Mouse (Mus musculus) kidney, adult 2 months (tissue): Measurements from ENCODE around the gene Chrm5. TPM values are rescaled to one million over a fixed set of nuclear protein-coding genes. Genes with fewer than 3 reads are reported as not detected.
"Not testable (repeated sequence)": the region's sequence is repeated elsewhere in the genome, so short reads cannot be mapped to it uniquely, and the experiment has no call there.

Experiments
- DNase-seq: peaks from one replicate; pipeline ENCODE4 v3.0.0; 2021
- H3K27ac ChIP-seq: fragments of 200-500 bp; 2 replicates; pipeline ENCODE4 v1.5.1; 2012; ENCODE audit warnings: low read depth, low read length, control low read depth, inconsistent platforms; ENCODE audit not compliant: insufficient read depth
- H3K27me3 ChIP-seq: fragments of 200-500 bp; replicated peaks from 2 replicates; pipeline ENCODE4 v1.6.1; 2012; ENCODE audit warnings: mild to moderate bottlenecking, moderate library complexity, low read length, inconsistent platforms; ENCODE audit not compliant: control insufficient read depth, insufficient read depth
- H3K36me3 ChIP-seq: fragments of 200-500 bp; 2 replicates; pipeline ENCODE4 v1.6.1; 2012; ENCODE audit warnings: mild to moderate bottlenecking, moderate library complexity, low read length, inconsistent platforms; ENCODE audit not compliant: control insufficient read depth, insufficient read depth
- H3K4me1 ChIP-seq: fragments of 200-500 bp; 2 replicates; pipeline ENCODE4 v1.6.1; 2011; ENCODE audit warnings: low read length; ENCODE audit not compliant: control insufficient read depth, insufficient read depth
- H3K4me3 ChIP-seq: fragments of 200-500 bp; 2 replicates; pipeline ENCODE4 v1.5.1; 2011; ENCODE audit warnings: mild to moderate bottlenecking, low read depth, low read length, control low read depth; ENCODE audit not compliant: insufficient read depth
- CTCF ChIP-seq: fragments of 200-500 bp; conservative IDR thresholded peaks from 2 replicates; pipeline ENCODE4 v1.5.1; 2011; ENCODE audit warnings: low read depth, mild to moderate bottlenecking, control low read depth, low read length, moderate library complexity, mixed read lengths; ENCODE audit not compliant: insufficient read depth, insufficient read length
- POLR2A ChIP-seq: fragments of 200-500 bp; IDR thresholded peaks from one replicate; pipeline ENCODE4 v1.6.1; 2011; ENCODE audit warnings: low read depth, low read length, control low read depth
- WGBS: fragments of 180-500 bp; shearing (Covaris S2); methylation state at CpG from one replicate; pipeline ENCODE4 v1.1.7; 2018; 5-methylcytosine and 5-hydroxymethylcytosine counted together
- polyA plus RNA-seq: library from polyadenylated mRNA; depleted of rRNA; stranded (reverse); fragments of >200 nt; gene quantifications from 2 replicates; pipeline ENCODE4 v1.2.3, GENCODE M21; 2012

The Chrm5 gene
- polyA plus RNA-seq, 1 experiment, result not detected

DNA sequence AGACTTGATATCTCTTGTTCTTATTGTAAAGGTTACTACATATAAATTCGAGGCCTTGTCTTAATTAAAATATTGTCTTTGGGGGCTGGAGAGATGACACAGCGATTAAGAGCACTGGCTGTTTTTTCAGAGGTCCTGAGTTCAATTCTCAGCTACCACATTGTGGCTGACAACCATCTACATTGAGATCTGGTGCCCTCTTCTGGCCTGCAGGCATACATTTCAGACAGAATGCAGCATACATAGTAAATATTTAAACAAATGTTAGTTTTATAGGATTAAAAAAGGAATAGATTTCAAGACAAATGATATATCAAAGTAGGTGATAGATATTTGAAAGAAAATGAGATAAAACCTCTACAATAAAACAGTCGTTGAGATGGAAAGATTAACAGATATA, 20.0 kb downstream of the Chrm5 start:
- Histone ChIP-seq H3K27me3 (no peaks in the 10 kb centered on the region), H3K4me3 (no peak overlapping the region), H3K36me3 (peaks cover 2% of the 10 kb centered on the region; the same call in 1 of the 2 replicates), H3K27ac (no peak overlapping the region), H3K4me1 (no peaks in the 10 kb centered on the region; the same call in 1 of the 2 replicates)
- 96% methylated on average over 3 of the region's 3 CpGs for WGBS
- TF ChIP-seq POLR2A (no peak), CTCF (no peak)
- DNase-seq, result no peak

DNA sequence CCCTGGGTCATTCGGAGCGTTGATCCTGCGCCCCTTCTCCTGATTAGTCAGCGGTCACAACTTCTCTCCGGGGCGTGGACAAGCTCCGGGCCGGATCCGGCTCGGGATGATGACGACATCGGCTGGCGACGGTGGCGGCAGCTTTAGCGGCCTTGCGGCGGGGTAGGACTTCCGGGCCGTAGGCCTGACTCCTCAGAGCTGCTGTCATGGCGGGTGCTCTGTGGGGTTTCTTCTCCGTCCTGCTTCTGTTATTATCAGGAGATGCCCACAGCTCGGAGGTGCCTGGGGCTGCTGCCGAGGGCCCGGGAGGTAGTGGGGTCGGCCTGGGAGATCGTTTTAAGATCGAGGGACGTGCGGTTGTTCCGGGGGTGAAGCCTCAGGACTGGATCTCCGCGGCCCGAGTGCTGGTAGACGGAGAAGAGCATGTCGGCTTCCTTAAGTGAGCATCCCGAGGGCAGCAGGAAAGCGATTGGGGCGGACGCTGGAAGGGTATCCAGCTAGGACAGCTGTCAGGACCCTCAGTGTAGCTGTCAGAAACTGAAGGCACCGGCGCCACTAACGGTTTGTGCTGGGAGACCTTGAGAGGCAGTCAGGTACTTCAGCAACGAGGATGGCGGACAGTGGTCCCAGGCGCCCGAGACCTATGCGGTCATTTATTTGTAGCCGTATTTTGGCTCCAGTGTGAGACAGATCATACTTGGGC, 25.6 kb downstream of the Chrm5 start, which contains the start of gene Emc7:
Gene Emc7, plus strand, starts transcription at position 136 of the 703 bp plus-strand sequence.
- TF ChIP-seq CTCF, result no peak
- peak; percentile 77 for TF ChIP-seq POLR2A
- DNase-seq, result peak; percentile 97
- Histone ChIP-seq H3K36me3 (no peaks in the 10 kb centered on the region), H3K27ac (peak within 1 kb of the TSS; percentile 76), H3K4me3 (peak within 1 kb of the TSS; percentile 87), H3K27me3 (no peaks in the 10 kb centered on the region), H3K4me1 (no peaks in the 10 kb centered on the region; the same call in 1 of the 2 replicates)
- WGBS, result under 1% methylated on average over 49 of the region's 49 CpGs

DNA sequence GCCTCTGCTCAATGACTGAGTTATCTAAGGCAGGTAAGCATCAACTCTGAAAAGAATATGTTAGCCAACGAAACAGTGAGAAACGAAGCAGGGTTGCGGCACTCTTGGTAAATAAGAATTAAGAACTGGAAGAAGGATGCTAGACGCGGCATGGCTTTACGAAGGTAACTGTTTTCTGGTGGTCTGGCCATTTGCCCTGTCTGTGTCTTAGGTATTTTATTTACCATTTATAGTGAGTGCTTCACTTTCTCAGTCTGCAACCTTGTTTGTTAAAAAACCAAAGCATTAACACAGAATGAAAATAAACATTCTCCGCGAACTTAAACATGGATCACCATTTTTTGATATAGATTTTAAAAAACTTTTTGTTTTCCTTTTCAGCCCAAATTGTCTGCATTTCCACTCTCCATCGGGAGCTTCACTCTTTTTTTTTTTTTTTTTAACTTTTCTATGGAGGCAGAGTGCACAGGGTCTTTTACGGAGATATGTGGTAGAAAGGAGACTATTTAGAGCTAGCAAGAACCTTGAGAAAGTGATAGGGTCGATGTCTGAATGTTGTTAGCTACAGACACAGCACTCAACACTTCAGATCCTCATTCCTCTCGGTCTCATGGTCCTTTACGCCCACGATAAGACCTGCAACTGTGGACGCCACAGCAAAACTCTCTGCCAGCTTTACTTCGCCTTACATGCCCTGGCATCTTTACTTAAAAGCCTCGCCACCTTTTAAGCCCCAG, 26.3 kb downstream of the Chrm5 start:
- peak overlapping the region; percentile 87 for H3K4me3 ChIP-seq
- DNase-seq, result no peak
- no peaks in the 10 kb centered on the region; the same call in 1 of the 2 replicates for H3K4me1 ChIP-seq
- peak overlapping the region; percentile 76 for H3K27ac ChIP-seq
- no peaks in the 10 kb centered on the region for H3K36me3 ChIP-seq
- no peaks in the 10 kb centered on the region for H3K27me3 ChIP-seq
- 31% methylated on average over 17 of the region's 17 CpGs for WGBS
- TF ChIP-seq CTCF (no peak), POLR2A (no peak)

DNA sequence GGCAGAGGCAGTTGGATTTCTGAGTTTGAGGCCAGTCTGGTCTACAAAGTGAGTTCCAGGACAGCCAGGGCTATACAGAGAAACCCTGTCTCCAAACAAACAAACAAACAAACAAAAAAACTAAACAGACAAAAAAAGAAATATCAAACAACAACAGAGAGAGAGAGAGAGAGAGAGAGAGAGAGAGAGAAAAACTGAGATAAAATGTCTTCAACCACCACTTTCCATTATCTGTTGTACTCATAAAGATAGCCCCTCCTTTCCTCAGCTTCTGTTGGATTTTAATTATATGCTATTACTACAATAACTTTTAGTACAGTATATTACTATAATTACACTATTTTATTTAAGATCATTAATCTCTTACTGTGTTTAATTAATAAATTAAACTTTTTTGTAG, 28.1 kb downstream of the Chrm5 start:
- DNase-seq, H3K4me3 ChIP-seq, H3K27ac ChIP-seq, H3K4me1 ChIP-seq, H3K36me3 ChIP-seq, H3K27me3 ChIP-seq: not testable (repeated sequence)

DNA sequence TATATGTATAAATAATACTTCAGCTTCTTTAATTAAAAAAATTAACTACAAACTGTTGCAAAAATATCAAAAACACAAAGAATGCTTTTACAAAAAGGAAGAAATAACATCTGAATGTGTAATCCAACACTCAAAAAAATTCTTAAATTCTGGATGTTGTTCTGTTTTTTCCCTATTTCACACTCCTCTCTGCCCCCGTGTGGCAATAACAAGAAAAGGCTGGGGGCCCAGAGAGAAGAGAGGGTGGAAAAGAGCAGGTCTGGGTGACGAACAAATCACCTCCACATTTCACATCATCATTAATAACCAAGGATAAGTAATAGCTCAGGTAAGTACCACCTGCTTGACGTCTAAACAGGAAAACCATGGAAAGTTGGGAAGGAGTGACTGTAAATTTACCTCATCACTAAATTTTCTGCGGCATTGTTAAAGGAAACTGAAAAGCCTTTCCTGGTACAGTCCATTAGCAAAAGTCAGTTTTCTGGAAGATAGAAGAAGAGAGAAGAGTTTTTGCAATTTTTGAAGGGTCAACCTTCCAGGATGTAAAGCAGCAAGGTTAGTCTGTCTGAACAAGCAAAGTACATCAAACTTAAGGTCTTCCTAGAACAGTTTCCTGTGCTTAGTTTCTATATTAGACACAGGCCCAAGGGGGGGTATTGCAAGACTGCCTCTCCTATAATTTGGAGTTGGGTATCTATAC, 30.8 kb downstream of the Chrm5 start:
- H3K27me3 ChIP-seq, result no peaks in the 10 kb centered on the region
- WGBS, result 29% methylated on average over 4 of the region's 4 CpGs
- no peaks in the 10 kb centered on the region for H3K4me1 ChIP-seq
- H3K27ac ChIP-seq, result no peak overlapping the region
- peak; percentile 30 for DNase-seq
- no peaks in the 10 kb centered on the region for H3K36me3 ChIP-seq
- TF ChIP-seq CTCF (peak; percentile 35), POLR2A (no peak)
- no peak overlapping the region for H3K4me3 ChIP-seq

DNA sequence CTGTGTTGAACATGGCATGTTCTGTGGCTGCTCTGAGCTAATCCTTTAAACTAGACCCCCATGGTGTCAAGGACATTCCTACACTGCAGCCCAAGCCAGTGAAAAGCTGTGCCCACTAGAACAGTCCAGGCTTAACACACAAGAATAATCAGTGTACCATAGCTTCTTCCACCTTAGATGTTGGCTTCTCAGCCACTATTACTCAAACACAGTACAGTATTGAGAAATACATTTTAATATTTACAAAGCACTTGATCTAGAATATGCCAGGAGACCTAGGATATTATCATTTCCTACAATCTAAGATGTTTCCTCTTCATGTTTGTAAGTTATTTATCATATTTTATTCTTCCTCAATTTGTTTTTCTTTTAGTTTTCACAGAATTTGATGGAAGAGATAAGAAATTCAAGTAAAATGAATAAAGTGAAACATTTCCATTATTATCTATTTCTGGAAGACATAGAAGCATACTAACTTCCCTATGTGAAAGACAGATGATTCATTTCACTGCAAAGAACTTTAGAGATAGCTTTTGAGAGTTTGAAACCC, 32.0 kb downstream of the Chrm5 start:
- Histone ChIP-seq H3K4me1 (no peaks in the 10 kb centered on the region), H3K4me3 (no peak overlapping the region), H3K36me3 (no peaks in the 10 kb centered on the region), H3K27ac (no peak overlapping the region), H3K27me3 (no peaks in the 10 kb centered on the region)
- no peak for TF ChIP-seq CTCF
- TF ChIP-seq POLR2A, result no peak
- DNase-seq, result no peak

DNA sequence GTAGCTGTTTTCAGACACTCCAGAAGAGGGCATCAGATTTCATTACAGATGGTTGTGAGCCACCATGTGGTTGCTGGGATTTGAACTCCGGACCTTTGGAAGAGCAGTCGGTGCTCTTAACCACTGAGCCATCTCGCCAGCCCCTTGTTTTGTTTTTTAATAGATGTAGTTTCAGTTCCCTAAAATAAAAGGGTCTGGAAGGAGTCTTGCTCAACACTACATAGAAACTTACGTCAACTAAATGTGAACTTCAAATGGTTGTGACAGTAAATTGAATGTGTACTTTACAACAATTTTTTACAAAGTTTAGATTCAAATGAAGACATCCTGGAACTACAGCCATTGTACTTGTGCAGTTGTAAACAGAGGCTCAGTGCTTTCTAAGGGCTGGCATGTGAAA, 32.5 kb downstream of the Chrm5 start:
- H3K27me3 ChIP-seq, H3K4me3 ChIP-seq, H3K36me3 ChIP-seq, H3K27ac ChIP-seq, H3K4me1 ChIP-seq, DNase-seq: not testable (repeated sequence)
- WGBS, result 71% methylated on average over 4 of the region's 4 CpGs
